Mouse (Mus musculus): Measurements from ENCODE around the gene Mllt6.
"Not testable (repeated sequence)": the region's sequence is repeated elsewhere in the genome, so short reads cannot be mapped to it uniquely, and the experiment has no call there.

Gene Mllt6

DNA sequence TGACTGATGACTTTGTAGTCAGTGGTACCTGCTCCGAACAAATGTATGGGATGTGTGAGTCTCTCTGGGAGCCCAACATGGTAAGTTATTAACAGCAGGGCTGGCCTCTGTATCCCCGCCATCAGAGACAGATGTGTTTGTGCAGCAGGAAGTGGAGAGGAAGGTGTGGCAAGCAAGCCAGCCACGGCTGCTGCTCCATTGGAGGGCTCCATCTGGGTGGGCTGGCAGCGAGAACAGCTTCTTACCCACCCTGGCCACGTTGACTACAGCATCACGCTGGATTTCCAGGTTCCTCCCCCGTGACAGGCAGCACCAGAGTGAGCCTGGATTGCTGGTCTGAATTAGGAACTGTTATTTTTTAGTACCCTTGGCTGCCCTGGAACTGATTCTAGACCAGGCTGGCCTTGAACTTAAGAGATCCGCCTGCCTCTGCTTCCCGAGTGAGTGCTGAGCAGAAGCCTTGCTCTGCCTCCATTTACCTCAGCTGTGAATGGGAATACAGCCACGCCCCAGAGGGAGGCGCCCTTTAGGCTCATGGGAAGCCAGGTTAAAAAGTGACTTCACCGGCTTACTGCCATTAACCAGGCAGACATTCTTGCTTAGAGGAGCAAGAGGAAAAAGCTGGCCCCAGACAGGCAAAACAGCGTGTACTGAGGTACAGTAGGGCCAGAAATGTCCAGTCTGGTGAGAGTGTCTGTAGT, 48.1 kb downstream of the Mllt6 start:
- in situ Hi-C loops (cut with MboI; ENCODE audit: low sequenced_read_pairs): no loop called here

DNA sequence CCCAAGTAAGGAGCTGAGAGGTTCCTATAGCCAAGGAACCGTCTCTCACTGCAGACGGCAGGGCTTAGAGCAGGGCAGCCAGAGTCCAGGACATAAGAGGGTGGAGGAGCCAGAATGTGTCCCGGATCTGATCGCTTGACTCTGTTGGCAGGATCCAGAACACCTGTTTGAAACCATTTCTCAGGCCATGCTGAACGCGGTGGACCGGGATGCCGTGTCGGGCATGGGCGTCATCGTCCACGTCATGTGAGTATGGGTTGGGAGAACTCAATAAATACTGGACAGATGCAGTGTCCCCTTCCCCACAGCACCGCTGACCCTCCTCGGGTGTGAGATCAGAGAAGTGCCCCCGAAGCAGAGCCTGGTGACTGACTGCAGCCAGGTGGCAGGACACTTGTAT, 49.1 kb downstream of the Mllt6 start:
- in situ Hi-C loops (cut with MboI; ENCODE audit: low sequenced_read_pairs): no loop called here

DNA sequence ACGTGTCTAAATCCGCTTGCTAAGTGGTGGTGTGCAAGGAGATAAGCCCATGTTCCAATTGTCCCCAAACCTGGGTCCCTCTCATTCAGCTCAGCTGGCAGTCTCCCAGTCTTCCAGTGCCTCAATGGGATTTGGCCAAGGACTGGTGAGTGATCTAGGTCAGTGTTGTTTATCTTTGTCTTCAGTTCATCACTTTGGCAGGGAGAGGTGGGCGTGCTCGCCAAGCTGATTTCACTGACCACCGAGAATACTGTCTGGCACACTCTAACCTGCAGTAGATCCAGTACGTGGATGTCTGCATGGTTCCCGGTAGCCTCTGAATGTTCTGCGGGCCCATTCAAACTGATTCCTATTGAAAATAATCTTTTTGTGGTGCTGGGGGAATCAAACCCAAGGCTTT, 50.7 kb downstream of the Mllt6 start:
- in situ Hi-C loops (cut with MboI; ENCODE audit: low sequenced_read_pairs): no loop called here

DNA sequence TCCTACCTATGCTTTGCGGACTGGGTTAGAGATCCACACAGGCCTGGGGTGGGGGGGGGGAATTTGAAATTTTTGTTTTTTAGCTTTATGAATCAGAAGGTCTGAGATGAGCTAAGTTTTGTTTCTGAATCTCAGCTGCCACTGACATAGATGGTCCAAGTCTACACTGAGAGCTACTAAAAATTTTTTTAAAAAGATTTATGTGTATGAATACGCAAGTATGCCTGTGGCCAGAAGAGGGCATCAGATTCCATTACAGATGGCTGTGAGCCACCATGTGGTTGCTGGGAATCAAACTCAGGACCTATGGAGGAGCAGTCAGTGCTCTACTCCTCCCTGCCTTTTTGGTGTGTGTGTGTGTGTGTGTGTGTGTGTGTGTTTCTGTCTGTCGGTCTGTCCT, 51.1 kb downstream of the Mllt6 start:
- in situ Hi-C loops (cut with MboI; ENCODE audit: low sequenced_read_pairs): no loop called here

DNA sequence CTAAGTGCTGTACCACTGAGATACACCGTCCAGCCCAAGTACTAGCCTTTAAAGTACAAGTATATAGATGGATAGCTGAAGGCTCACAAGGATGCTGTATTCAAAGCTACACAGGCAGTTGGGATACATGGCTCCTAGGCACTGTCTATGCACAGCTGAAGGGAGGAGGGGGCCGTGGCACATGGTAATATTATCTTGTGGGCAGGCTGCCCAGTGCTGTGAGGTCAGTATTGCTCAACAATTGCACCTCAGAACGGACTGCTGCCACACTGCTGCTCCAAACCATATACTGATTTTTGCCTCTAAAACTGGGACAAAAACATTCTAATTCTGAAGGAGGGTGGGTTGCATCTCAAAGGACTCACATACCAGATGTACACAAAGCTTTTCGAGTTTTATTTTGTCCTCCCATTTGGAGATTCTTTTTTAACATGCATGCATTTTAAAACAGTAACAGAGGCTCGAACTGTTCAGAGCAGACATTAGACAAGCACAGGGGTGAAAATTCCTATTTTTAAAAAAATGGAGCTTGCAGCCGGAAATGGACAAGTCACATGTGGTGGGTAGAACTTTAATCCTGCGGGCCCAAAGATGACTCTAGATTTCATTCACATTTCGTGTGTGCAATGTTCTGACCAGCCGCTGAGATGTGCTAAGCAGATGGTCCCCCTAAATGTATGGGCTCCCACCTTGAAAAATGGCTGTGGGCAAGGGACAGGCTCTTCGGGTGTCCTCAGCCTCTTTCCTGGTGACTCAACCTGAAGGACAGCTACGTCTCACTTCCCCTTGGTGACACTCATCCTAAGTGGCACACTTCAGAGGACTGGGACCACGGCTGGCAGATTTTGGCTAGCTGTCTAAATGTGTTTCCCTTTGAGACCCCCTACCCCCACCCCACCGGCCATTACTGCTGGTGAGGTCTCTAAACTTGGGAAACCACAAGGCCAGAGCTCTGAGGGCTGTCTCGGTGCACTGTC, 51.9 kb downstream of the Mllt6 start:
- in situ Hi-C loops (cut with MboI; ENCODE audit: low sequenced_read_pairs): no loop called here

DNA sequence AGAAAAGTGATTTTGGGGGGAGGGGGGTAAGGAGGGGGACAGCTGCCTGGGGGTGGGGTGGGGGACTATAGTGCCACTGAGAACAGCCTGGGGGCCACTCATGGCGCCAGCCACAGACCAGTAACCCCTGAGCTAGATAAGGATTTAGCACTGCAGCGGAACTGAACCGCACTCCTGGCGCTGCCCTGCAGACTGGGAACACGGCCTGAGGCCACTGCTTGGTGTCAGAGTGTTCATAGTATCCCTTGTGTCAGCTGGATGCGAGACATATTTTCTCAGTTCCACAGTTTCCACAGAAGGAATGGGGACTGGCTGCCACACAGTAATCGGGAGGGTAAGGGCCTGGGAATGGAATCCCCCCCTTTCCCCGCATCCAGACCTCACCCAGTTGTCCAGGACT, 52.8 kb downstream of the Mllt6 start:
- in situ Hi-C loops (cut with MboI; ENCODE audit: low sequenced_read_pairs): no loop called here

DNA sequence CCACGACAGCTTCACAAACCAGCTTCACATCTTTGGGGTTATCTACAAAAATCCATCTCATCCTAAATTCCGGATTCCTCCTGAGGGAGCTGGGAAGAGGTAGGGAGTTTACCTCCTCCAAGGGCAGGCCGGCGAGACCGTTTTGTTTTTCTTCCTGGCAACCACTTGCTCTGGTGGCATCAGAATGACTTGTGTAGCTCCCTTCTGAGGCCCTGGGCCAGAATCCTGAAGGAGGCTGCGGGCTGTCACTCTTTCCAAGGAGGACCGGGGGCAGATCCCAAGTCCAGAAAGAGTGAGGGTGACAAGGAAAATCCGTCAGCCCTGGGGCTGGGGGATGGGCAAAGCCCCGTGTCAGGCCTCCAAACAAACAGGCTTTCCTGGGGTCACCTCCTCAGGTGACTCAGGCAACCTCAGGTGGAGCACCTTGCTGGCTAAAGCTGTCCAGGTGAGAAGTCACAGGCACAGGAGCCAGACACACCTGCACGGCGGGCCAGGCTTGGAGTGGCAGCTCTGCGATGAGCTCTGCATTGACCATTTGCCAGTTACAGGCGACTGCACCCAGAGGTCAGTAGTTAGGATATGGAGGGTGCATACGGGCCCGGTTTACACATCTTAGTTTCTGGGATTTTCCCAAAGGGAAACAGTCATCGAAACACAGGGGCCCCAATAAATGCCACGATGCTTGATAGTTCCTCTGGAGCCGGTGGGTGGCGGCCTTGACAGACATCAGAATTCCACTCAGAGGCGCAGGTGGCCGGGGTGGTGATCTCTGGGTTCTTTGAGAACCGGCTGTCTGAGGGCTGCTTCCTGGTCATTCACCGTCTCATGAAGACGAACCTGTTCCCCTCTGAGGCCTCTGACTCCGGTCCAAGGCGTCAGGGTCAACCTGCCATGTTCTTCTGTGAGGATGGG, 54.4 kb downstream of the Mllt6 start:
- in situ Hi-C loops (cut with MboI; ENCODE audit: low sequenced_read_pairs): no loop called here

DNA sequence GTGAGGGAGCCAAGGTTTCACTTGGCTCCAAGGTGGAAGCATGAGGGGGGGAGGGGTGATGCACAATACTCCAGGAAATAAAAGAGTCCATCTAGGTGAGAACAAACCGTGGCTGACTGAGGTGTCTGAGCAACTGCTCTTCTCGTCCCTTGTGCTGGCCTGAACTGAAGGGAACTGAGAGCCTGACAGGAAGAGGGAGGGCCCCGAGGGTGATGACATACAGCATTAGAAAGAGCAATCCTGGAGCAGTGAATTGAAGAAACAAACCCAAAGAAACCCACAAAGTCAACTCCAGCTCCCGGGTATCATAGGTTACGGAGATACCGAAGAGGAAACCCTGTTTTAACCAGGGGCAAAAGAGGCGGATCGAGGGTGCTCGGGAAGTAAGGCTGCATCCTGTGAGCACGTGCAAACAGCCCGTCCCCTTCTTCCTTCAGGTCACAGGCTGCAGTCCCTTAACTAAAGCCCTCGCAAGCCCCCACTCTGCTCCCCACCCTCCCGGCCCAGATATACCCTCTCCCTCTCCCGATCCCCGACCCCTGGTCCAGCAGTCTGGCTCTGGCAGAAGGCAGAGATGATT, 55.2 kb downstream of the Mllt6 start:
- in situ Hi-C loops (cut with MboI; ENCODE audit: low sequenced_read_pairs): no loop called here

DNA sequence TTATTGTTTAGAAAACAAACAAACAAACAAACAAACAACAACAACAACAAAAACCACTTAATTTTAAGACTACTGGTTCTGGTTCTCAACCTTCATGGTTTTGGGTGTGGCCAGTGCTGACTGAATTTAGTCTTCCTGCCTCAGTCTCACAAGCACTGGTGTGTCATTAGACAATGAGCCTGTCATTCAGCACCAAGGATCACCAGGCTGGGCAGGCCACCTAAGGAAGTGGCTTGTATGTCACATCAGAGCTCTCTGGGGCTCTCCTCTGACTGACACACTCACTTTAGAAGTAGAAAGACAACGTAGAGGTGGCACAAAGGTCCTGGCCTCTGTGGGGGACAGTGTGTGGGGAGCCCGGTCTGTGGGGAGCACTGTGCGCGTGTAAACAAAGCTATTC, 55.8 kb downstream of the Mllt6 start:
- in situ Hi-C loops (cut with MboI; ENCODE audit: low sequenced_read_pairs): no loop called here

DNA sequence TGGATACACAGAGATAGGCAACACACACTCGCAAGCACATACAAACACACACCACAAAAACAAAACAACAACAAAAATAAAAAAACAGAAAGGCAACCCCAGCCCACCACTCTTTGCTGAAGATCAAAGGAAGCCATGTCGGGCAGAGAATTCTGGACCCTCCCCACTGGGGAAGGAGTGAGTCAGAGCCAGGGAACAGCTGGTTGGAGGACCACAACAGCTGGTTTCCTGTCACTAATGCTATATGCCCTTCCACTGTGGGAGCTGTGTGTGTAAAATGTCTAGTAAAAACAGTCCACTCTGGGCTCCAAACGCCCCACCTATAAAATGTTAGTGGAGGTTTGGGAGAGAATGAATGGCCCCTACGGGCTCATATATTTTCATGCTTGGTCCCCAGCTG, 58.1 kb downstream of the Mllt6 start:
- in situ Hi-C loops (cut with MboI; ENCODE audit: low sequenced_read_pairs): no loop called here

DNA sequence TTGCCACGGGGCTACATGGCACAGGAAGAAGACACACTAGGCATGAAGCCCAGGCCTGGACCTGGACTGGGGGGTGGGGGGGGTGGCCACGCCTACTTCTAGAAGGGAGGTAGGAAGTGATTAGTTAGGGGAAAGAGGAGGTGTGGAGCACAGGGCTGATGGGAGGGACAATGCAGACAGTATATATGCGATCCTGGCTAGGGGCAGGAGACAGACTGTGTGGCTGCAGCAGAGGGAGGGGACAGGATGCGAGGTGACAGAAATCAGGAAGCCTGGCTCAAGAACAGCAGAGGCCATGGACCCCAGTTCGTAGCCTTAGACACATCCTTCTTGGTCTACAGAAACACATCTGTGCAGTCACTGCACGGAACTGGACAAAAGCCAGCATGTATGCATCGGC, 60.5 kb downstream of the Mllt6 start:
- in situ Hi-C loops (cut with MboI; ENCODE audit: low sequenced_read_pairs): no loop called here

DNA sequence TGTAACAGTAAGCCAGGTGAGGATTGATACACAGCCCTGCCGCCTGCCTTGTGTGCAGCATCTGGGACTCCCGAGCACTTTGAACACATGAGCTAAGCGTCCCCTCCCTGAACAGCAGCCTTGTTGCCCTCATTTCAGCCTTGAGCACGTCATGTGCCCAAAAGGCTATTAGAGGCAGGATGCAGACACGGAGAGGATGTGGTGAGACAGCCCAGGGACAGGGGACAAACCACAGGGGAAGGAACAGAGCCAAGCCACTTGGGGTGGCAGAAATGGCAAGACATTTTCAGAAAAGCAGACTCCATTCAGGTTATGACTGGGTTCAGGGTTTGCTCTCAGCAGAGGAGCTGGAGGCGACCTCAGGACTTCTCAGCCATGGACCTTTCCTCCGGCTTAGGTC, 65.1 kb downstream of the Mllt6 start:
- in situ Hi-C loops (cut with MboI; ENCODE audit: low sequenced_read_pairs): no loop called here

DNA sequence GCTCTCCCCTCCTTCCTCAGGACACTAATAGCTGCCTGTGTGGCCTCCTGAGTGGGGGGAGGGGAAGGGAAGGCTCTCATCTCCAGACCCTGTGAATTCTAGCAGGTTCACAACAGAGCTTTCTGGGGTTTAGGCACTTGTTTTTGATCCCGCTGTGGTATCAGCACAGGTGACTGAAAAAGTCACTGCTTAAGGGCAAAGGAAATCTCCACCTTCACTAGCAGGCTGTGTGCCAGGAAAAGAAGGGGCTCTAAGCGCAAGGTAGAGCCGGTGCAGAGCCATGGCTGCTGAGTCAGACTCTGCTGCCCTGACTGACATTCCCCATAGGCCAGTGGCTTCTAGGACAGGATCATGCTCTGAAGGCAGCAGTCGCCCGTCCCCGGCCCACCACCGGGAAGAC, 65.5 kb downstream of the Mllt6 start:
- in situ Hi-C loops (cut with MboI; ENCODE audit: low sequenced_read_pairs): no loop called here

DNA sequence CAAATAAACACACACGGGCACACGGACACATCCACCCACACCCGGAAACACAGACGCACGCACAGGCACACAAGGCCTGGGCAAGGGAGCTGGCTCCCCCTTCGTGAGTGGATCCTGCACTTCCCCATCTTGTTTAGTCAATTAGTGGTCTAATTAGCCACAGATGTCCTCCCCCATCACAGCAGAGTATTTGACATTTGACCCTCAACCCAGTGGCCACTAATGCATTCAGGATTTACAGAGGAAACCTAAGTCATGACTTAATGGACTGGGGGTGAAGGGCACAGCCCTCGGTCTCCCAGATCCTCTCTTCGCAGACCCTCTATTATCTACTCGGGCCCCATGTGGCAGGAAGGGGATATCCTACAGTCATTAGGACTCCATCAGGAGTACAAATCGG, 70.5 kb downstream of the Mllt6 start:
- in situ Hi-C loops (cut with MboI; ENCODE audit: low sequenced_read_pairs): no loop called here

DNA sequence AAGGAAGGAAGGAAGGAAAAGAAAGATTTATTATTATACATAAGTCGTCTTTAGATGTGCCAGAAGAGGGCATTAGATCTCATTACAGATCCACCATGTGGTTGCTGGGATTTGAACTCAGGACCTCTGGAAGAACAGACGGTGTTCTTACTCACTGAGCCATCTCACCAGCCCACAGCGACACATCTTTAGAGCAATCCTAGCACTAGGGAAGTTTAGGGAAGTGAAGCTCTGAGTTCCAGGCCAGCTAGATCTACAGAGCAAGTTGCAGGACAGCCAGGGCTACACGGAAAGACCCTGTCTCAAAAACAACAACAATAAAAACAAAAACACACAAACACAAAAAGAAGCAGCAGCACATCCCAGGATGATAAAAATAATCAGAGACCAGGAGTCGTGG, 71.6 kb downstream of the Mllt6 start:
- in situ Hi-C loops (cut with MboI; ENCODE audit: low sequenced_read_pairs): not testable (repeated sequence)
